ENCODE assay signal across 8 mouse cellular contexts in genomic region chr9:56847523-56847922, GRCm38 (mm10). TPM values are rescaled to one million over a fixed set of nuclear protein-coding genes. Genes with fewer than 3 reads are reported as not detected.
DNase-seq lines count a peak whose midpoint lies in the region; ATAC-seq and TF ChIP-seq lines count a peak whose summit lies in the region.

No protein-coding gene starts in this region.

- 17% methylated on average over 3 of the region's 3 CpGs for WGBS in forebrain, embryonic 14.5 days
- WGBS in hindbrain, postnatal 0 days: 9% methylated on average over 3 of the region's 3 CpGs
- WGBS in liver, adult 2 months: 34% methylated on average over 3 of the region's 3 CpGs
- WGBS in neural tube, embryonic 13.5 days: 20% methylated on average over 3 of the region's 3 CpGs

- H3K79me2 ChIP-seq in liver, adult 2 months (ENCODE audit: control insufficient read depth, insufficient read depth, low read length): no peaks in the 10 kb centered on the region

- no peaks in the 10 kb centered on the region for H3K27me3 ChIP-seq in forebrain, embryonic 14.5 days (replicated peaks; ENCODE audit: control insufficient read depth, insufficient read depth, low read length)
- no peaks in the 10 kb centered on the region for H3K27me3 ChIP-seq in hindbrain, postnatal 0 days (ENCODE audit: insufficient read depth, low read length)
- no peaks in the 10 kb centered on the region for H3K27me3 ChIP-seq in liver, adult 2 months (ENCODE audit: control insufficient read depth, insufficient read depth, low read length)
- H3K27me3 ChIP-seq in neural tube, embryonic 13.5 days: no peaks in the 10 kb centered on the region; the same call in none of the 2 replicates

- peak; percentile 93 for TF ChIP-seq CTCF in hindbrain, postnatal 0 days (IDR thresholded peaks at IDR 0.05; ENCODE audit: low read depth)
- peak; percentile 90 for TF ChIP-seq CTCF in liver, adult 2 months (IDR thresholded peaks at IDR 0.05; ENCODE audit: low read depth, low read length)

- no peak overlapping the region for H3K9ac ChIP-seq in forebrain, embryonic 14.5 days (ENCODE audit: low read length)
- no peak overlapping the region for H3K9ac ChIP-seq in hindbrain, postnatal 0 days (replicated peaks; ENCODE audit: low read length)
- H3K9ac ChIP-seq in liver, adult 2 months (ENCODE audit: low read depth, low read length): no peak overlapping the region
- no peak overlapping the region for H3K9ac ChIP-seq in neural tube, embryonic 13.5 days

- H3K27ac ChIP-seq in forebrain, embryonic 14.5 days (ENCODE audit: low read depth, low read length): no peak overlapping the region
- no peak overlapping the region for H3K27ac ChIP-seq in hindbrain, postnatal 0 days
- H3K27ac ChIP-seq in liver, adult 2 months (replicated peaks; ENCODE audit: insufficient read depth, low read depth, low read length): no peak overlapping the region
- no peak overlapping the region for H3K27ac ChIP-seq in neural tube, embryonic 13.5 days (replicated peaks)

- no peaks in the 10 kb centered on the region for H3K36me3 ChIP-seq in forebrain, embryonic 14.5 days (ENCODE audit: control insufficient read depth, insufficient read depth, low read length)
- H3K36me3 ChIP-seq in hindbrain, postnatal 0 days (ENCODE audit: insufficient read depth, low read length): no peaks in the 10 kb centered on the region
- no peaks in the 10 kb centered on the region for H3K36me3 ChIP-seq in liver, adult 2 months (ENCODE audit: control insufficient read depth, insufficient read depth, low read length)
- no peaks in the 10 kb centered on the region for H3K36me3 ChIP-seq in neural tube, embryonic 13.5 days

- H3K9me3 ChIP-seq in forebrain, embryonic 14.5 days (replicated peaks; ENCODE audit: control insufficient read depth, low read length): no peaks in the 10 kb centered on the region
- H3K9me3 ChIP-seq in hindbrain, postnatal 0 days (ENCODE audit: low read length): no peaks in the 10 kb centered on the region
- H3K9me3 ChIP-seq in neural tube, embryonic 13.5 days: no peaks in the 10 kb centered on the region

- ATAC-seq in forebrain, embryonic 14.5 days: peak; percentile 66; the same call in 1 of the 2 replicates
- ATAC-seq in hindbrain, postnatal 0 days: peak; percentile 68
- ATAC-seq in neural tube, embryonic 13.5 days (ENCODE audit: low read depth): 0 out of 2 replicates have a peak, but pooled peaks have one; percentile 55

- H3K4me1 ChIP-seq in forebrain, embryonic 14.5 days (ENCODE audit: control insufficient read depth, insufficient read depth, low read length): no peaks in the 10 kb centered on the region
- 0 out of 2 replicates have a peak, but pooled peaks cover 5% of the 10 kb centered on the region for H3K4me1 ChIP-seq in hindbrain, postnatal 0 days (ENCODE audit: insufficient read depth, low read length)
- H3K4me1 ChIP-seq in liver, adult 2 months (ENCODE audit: control insufficient read depth, insufficient read depth, low read length): peaks cover 6% of the 10 kb centered on the region
- H3K4me1 ChIP-seq in neural tube, embryonic 13.5 days (replicated peaks): peaks cover 35% of the 10 kb centered on the region

- peak; percentile 69 for DNase-seq in urinary bladder, postnatal 14 days (ENCODE audit: low spot score)
- no peak for DNase-seq in urinary bladder, adult 2 months (ENCODE audit: low spot score)
- peak; percentile 17 for DNase-seq in c-Kit-positive CD71-positive TER-119-positive erythroid progenitor cells, embryonic 14.5 days (ENCODE audit: low spot score)
- DNase-seq in forebrain, embryonic 14.5 days (ENCODE audit: low spot score): peak; percentile 87
- DNase-seq in hindbrain, postnatal 0 days (ENCODE audit: low spot score): peak; percentile 90
- peak; percentile 51 for DNase-seq in liver, adult 2 months (ENCODE audit: extremely low read depth, low read depth, low spot score)
- peak; percentile 55 to 57 for DNase-seq in thymus, postnatal 36 days

- H3K4me3 ChIP-seq in forebrain, embryonic 14.5 days (ENCODE audit: low read depth, low read length): no peak overlapping the region
- H3K4me3 ChIP-seq in hindbrain, postnatal 0 days (ENCODE audit: low read length): no peak overlapping the region
- no peak overlapping the region for H3K4me3 ChIP-seq in liver, adult 2 months (ENCODE audit: insufficient read depth, low read depth, low read length)
- H3K4me3 ChIP-seq in neural tube, embryonic 13.5 days: no peak overlapping the region

- TF ChIP-seq POLR2A in liver, adult 2 months (IDR thresholded peaks at IDR 0.05; ENCODE audit: extremely low read depth, insufficient read depth, low read length): no peak

- H3K4me2 ChIP-seq in forebrain, embryonic 14.5 days (ENCODE audit: low read length): no peak overlapping the region
- H3K4me2 ChIP-seq in hindbrain, postnatal 0 days (ENCODE audit: low read depth, low read length): no peak overlapping the region
- no peak overlapping the region for H3K4me2 ChIP-seq in neural tube, embryonic 13.5 days

RNA-seq across cellular contexts. Expression of gene Odf3l1, which starts 17.0 kb away (rescaled TPM):
- 0.96 and 1.1 TPM in 2 replicates for polyA plus RNA-seq in urinary bladder, adult 2 months (2012; rRNA removed)
- not detected in 2 replicates for polyA plus RNA-seq in forebrain, embryonic 14.5 days (2014; fragmentation: Nextera tagmentation; extraction: Ambion mirVana)
- 0.42 TPM in 1 of 2 replicates, not detected in the other for total RNA-seq in hindbrain, postnatal 0 days (2014; rRNA removed)
- polyA plus RNA-seq in hindbrain, postnatal 0 days (2015; fragmentation: Nextera tagmentation; extraction: Ambion mirVana): 0.14 and 0.16 TPM in 2 replicates
- total RNA-seq in liver, adult 2 months (2014; rRNA removed): not detected in 2 replicates
- 0.11 TPM in 1 of 2 replicates, not detected in the other for polyA plus RNA-seq in liver, adult 2 months (2012; rRNA removed)
- 0.28 TPM in 1 of 2 replicates, not detected in the other for polyA plus RNA-seq in neural tube, embryonic 13.5 days (2015; fragmentation: Nextera tagmentation; extraction: Ambion mirVana)

RNA-seq across cellular contexts. Expression of gene Cspg4, which starts 17.3 kb away (rescaled TPM):
- 27.7 and 39.1 TPM in 2 replicates for polyA plus RNA-seq in urinary bladder, adult 2 months (2012; rRNA removed)
- 3.0 and 4.8 TPM in 2 replicates for polyA plus RNA-seq in forebrain, embryonic 14.5 days (2014; fragmentation: Nextera tagmentation; extraction: Ambion mirVana)
- 42.1 and 46.6 TPM in 2 replicates for total RNA-seq in hindbrain, postnatal 0 days (2014; rRNA removed)
- polyA plus RNA-seq in hindbrain, postnatal 0 days (2015; fragmentation: Nextera tagmentation; extraction: Ambion mirVana): 7.3 and 7.6 TPM in 2 replicates
- total RNA-seq in liver, adult 2 months (2014; rRNA removed): 0.09 and 0.13 TPM in 2 replicates
- 0.04 and 0.11 TPM in 2 replicates for polyA plus RNA-seq in liver, adult 2 months (2012; rRNA removed)
- 6.0 and 6.5 TPM in 2 replicates for polyA plus RNA-seq in neural tube, embryonic 13.5 days (2015; fragmentation: Nextera tagmentation; extraction: Ambion mirVana)

RNA-seq across cellular contexts. Expression of gene Lingo1, which starts 51.3 kb away (rescaled TPM):
- 3.0 and 3.8 TPM in 2 replicates for polyA plus RNA-seq in urinary bladder, adult 2 months (2012; rRNA removed)
- polyA plus RNA-seq in forebrain, embryonic 14.5 days (2014; fragmentation: Nextera tagmentation; extraction: Ambion mirVana): 19.0 and 26.7 TPM in 2 replicates
- 181 and 192 TPM in 2 replicates for total RNA-seq in hindbrain, postnatal 0 days (2014; rRNA removed)
- 81.0 and 88.6 TPM in 2 replicates for polyA plus RNA-seq in hindbrain, postnatal 0 days (2015; fragmentation: Nextera tagmentation; extraction: Ambion mirVana)
- total RNA-seq in liver, adult 2 months (2014; rRNA removed): under 0.01 and 0.13 TPM in 2 replicates
- 0.09 and 0.27 TPM in 2 replicates for polyA plus RNA-seq in liver, adult 2 months (2012; rRNA removed)
- 55.7 and 59.4 TPM in 2 replicates for polyA plus RNA-seq in neural tube, embryonic 13.5 days (2015; fragmentation: Nextera tagmentation; extraction: Ambion mirVana)
